Mouse (Mus musculus): ENCODE results near the gene Slc46a2. TPM values are rescaled to one million over a fixed set of nuclear protein-coding genes. Genes with fewer than 3 reads are reported as not detected.

Slc46a2 gene
- polyA plus RNA-seq (2012; rRNA removed): 0.10 and 0.11 TPM in 2 replicates

DNA sequence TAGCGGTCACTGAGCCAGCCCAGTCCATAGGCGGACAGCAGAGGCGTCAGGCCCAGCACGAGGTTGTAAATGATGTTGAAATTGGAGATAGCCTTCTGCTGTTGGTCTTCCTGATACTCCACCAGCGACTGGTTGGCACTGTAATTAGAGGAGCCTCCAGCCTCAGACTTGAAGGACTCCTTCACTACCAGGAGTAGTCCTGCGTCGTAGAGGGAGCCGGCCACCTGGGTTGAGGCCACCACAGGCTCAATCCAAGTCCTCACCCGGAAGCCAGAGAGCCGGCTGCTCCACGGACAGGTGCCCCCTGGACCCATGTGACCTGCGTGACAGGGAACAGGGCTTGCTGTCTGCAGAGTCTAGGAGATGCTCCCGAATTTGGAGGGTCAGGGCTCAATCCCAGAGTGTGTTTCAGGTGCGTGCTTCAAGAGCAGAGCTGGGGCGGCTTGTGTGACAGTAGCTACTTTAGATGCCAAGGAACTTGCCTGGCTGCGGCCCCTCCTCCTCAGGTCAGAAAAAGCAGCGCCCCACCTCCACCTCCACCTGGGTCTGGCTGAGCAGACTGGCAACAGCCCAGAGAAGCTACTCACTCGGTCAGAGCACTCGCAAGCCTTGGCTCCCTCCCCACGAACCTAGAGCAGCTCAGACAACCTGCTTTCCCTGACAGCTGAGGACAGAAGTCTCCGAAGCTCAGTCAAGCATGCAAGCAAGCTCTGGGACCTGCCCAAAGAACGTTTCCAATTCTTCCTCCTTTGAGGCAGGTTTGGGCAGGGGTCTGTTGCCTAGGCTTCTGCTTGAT lies at the start of gene Slc46a2:
Gene Slc46a2 (minus strand): TSS at position 449 of the 796 bp plus-strand sequence.
- H3K36me3 ChIP-seq (ENCODE audit: control insufficient read depth, insufficient read depth, low read length): no peaks in the 10 kb centered on the region
- no peaks in the 10 kb centered on the region for H3K27me3 ChIP-seq (replicated peaks; ENCODE audit: control insufficient read depth, insufficient read depth, low read length)
- 16% methylated on average over 22 of the region's 22 CpGs for WGBS
- H3K4me1 ChIP-seq (ENCODE audit: control insufficient read depth, insufficient read depth, low read length): peaks cover 6% of the 10 kb centered on the region; the same call in 1 of the 2 replicates
- DNase-seq: peak; percentile 89
- no peak within 1 kb of the TSS for H3K27ac ChIP-seq (ENCODE audit: insufficient read depth, low read depth, low read length)
- TF ChIP-seq POLR2A (IDR thresholded peaks at IDR 0.05; ENCODE audit: low read depth, low read length): no peak
- no peak for TF ChIP-seq CTCF (conservative IDR thresholded peaks at IDR 0.05; ENCODE audit: insufficient read depth, insufficient read length, low read depth, low read length)
- no peak within 1 kb of the TSS for H3K4me3 ChIP-seq (ENCODE audit: insufficient read depth, low read depth, low read length)

- H3K36me3 ChIP-seq (ENCODE audit: control insufficient read depth, insufficient read depth, low read length): no peaks in the 10 kb centered on the region
- no peak for DNase-seq
- H3K27ac ChIP-seq (ENCODE audit: insufficient read depth, low read depth, low read length): no peak within 1 kb of the TSS
- H3K27me3 ChIP-seq (replicated peaks; ENCODE audit: control insufficient read depth, insufficient read depth, low read length): no peaks in the 10 kb centered on the region
- H3K4me3 ChIP-seq (ENCODE audit: insufficient read depth, low read depth, low read length): no peak within 1 kb of the TSS
- no peak for TF ChIP-seq POLR2A (IDR thresholded peaks at IDR 0.05; ENCODE audit: low read depth, low read length)
- TF ChIP-seq CTCF (conservative IDR thresholded peaks at IDR 0.05; ENCODE audit: insufficient read depth, insufficient read length, low read depth, low read length): no peak
- WGBS: 38% methylated on average over 3 of the region's 3 CpGs
- H3K4me1 ChIP-seq (ENCODE audit: control insufficient read depth, insufficient read depth, low read length): no peaks in the 10 kb centered on the region
Measured at GRCm38 (mm10) chr4:59963405-59964344, 48.8 kb upstream of the Slc46a2 start, which contains the start of gene Mup6. Mup6 (plus strand) TSS chr4:59964294.

DNA sequence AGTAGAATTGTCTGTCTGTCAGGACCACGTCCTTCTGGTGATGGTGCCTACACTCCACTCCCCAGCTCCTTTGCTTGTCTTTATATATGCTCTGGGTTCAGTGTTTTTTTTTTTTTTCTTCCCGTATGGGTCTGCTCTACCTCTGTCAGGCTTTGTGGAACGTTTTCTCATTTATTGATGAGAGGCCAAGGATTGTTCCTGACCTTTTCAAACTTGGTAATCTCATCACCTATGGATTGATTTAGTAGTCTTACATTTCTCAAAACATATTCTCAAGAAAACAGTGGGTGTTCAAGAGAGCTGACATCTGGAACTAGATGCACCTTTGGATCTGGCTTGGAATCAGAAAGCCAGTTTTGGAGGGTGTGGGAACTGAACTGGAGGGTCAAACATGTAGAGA lies 45.8 kb upstream of the Slc46a2 start, which contains the start of gene Mup4:
Gene Mup4 (minus strand): TSS at position 101 of the 400 bp plus-strand sequence.
- no peaks in the 10 kb centered on the region for H3K36me3 ChIP-seq (ENCODE audit: control insufficient read depth, insufficient read depth, low read length)
- H3K4me1 ChIP-seq (ENCODE audit: control insufficient read depth, insufficient read depth, low read length): no peaks in the 10 kb centered on the region
- H3K4me3 ChIP-seq (ENCODE audit: insufficient read depth, low read depth, low read length): no peak within 1 kb of the TSS
- no peaks in the 10 kb centered on the region for H3K27me3 ChIP-seq (replicated peaks; ENCODE audit: control insufficient read depth, insufficient read depth, low read length)
- TF ChIP-seq POLR2A (IDR thresholded peaks at IDR 0.05; ENCODE audit: low read depth, low read length) (no peak), CTCF (conservative IDR thresholded peaks at IDR 0.05; ENCODE audit: insufficient read depth, insufficient read length, low read depth, low read length) (no peak)
- WGBS: 70% methylated on average over 3 of the region's 3 CpGs
- H3K27ac ChIP-seq (ENCODE audit: insufficient read depth, low read depth, low read length): no peak within 1 kb of the TSS
- DNase-seq: no peak

- 62% methylated on average over 2 of the region's 2 CpGs for WGBS
- Histone ChIP-seq H3K4me1 (ENCODE audit: control insufficient read depth, insufficient read depth, low read length) (no peaks in the 10 kb centered on the region), H3K27me3 (replicated peaks; ENCODE audit: control insufficient read depth, insufficient read depth, low read length) (no peaks in the 10 kb centered on the region), H3K27ac (ENCODE audit: insufficient read depth, low read depth, low read length) (no peak overlapping the region), H3K4me3 (ENCODE audit: insufficient read depth, low read depth, low read length) (no peak overlapping the region), H3K36me3 (ENCODE audit: control insufficient read depth, insufficient read depth, low read length) (no peaks in the 10 kb centered on the region)
- TF ChIP-seq POLR2A (IDR thresholded peaks at IDR 0.05; ENCODE audit: low read depth, low read length): no peak
- TF ChIP-seq CTCF (conservative IDR thresholded peaks at IDR 0.05; ENCODE audit: insufficient read depth, insufficient read length, low read depth, low read length): no peak
- no peak for DNase-seq
Measured at GRCm38 (mm10) chr4:59937543-59937942, 22.7 kb upstream of the Slc46a2 start.

GRCm38 (mm10) chr4:59932505-59933281 lies 17.8 kb upstream of the Slc46a2 start:
- Histone ChIP-seq H3K4me1 (ENCODE audit: control insufficient read depth, insufficient read depth, low read length) (no peaks in the 10 kb centered on the region), H3K27ac (ENCODE audit: insufficient read depth, low read depth, low read length) (no peak overlapping the region), H3K27me3 (replicated peaks; ENCODE audit: control insufficient read depth, insufficient read depth, low read length) (no peaks in the 10 kb centered on the region), H3K36me3 (ENCODE audit: control insufficient read depth, insufficient read depth, low read length) (no peaks in the 10 kb centered on the region), H3K4me3 (ENCODE audit: insufficient read depth, low read depth, low read length) (no peak overlapping the region)
- WGBS: 56% methylated on average over 6 of the region's 6 CpGs
- TF ChIP-seq POLR2A (IDR thresholded peaks at IDR 0.05; ENCODE audit: low read depth, low read length) (no peak), CTCF (conservative IDR thresholded peaks at IDR 0.05; ENCODE audit: insufficient read depth, insufficient read length, low read depth, low read length) (peak; percentile 27)
- peak; percentile 41 for DNase-seq

DNA sequence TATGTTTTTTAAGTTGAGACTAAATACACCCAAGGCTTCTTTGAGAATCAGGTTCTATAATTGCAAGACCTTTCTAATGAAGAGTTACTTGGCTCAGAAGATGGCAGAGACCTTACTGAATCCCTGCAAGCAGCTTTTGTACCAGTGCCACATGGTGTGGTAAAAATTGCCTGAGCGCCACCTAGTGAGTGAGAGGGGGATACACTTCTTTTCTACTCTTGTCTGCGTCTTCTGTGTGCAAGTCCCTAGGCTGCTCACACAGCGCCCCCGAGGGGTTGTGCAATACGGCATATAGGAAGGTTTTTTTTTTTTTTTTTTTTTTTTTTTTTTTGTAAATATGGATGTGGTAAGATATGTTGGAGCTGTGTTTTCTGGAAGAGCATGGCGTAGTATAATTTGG lies 13.5 kb upstream of the Slc46a2 start:
- no peaks in the 10 kb centered on the region for H3K36me3 ChIP-seq (ENCODE audit: control insufficient read depth, insufficient read depth, low read length)
- 16% methylated on average over 6 of the region's 6 CpGs for WGBS
- H3K4me3 ChIP-seq (ENCODE audit: insufficient read depth, low read depth, low read length): no peak overlapping the region
- no peaks in the 10 kb centered on the region for H3K4me1 ChIP-seq (ENCODE audit: control insufficient read depth, insufficient read depth, low read length)
- peak; percentile 83 for DNase-seq
- TF ChIP-seq CTCF (conservative IDR thresholded peaks at IDR 0.05; ENCODE audit: insufficient read depth, insufficient read length, low read depth, low read length) (peak; percentile 73), POLR2A (IDR thresholded peaks at IDR 0.05; ENCODE audit: low read depth, low read length) (no peak)
- H3K27me3 ChIP-seq (replicated peaks; ENCODE audit: control insufficient read depth, insufficient read depth, low read length): no peaks in the 10 kb centered on the region
- no peak overlapping the region for H3K27ac ChIP-seq (ENCODE audit: insufficient read depth, low read depth, low read length)

Measured in kidney, adult 2 months (tissue).